Mouse (Mus musculus): ENCODE data around the gene Jmjd8. TPM values are rescaled to one million over a fixed set of nuclear protein-coding genes. Genes with fewer than 3 reads are reported as not detected.
A peak's percentile ranks its signal among the peaks of the same experiment; 100 is the strongest.

Gene Jmjd8
- total RNA-seq, 2 experiments from 2014 or later = 59.5 to 62.9 TPM

DNA sequence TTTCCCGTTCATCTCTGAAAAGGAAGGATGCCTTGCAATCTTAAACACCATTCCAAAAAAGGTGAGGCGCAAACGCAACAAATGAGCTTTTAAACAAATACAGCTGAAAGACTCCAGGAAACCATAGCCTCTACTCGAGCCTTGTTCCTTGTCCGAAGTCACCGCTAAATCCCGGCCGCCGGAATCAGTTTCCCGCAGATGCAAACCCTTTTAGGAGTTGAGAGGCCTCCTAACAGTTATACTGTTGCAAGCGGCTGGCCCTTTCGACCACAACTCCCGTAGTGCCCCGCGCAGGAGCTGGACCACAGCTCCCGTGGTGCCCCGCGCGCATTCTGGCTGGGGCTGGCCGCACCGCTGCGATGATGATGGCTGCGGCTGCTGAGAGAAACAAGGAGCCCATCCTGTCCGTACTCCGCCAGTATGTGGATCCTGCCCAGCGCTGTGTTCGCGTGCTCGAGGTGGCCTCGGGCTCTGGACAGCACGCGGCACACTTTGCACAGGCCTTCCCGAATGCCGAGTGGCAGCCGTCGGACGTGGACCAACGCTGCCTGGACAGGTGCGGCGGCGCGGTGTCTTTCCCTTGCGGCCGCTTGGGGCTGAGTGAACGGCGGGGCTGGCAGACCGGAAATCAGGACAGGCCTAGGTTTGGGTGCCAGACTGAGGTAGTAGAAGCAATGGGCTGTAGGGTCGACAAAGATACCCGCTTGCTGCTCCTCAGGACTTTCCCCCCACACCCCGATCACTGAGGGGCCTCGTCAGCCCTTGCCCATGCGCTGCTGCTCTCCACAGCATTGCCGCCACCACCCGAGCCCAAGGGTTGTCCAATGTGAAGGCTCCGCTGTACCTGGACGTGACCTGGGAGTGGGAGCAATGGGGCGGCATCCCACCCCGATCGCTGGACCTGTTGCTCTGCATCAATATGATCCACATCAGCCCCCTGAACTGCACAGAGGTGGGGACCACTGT, 46.8 kb downstream of the Jmjd8 start:
- DNase-seq (ENCODE audit: extremely low spot score in 1 of 2, low spot score in 1 of 2) = peak; percentile 80 to 83

DNA sequence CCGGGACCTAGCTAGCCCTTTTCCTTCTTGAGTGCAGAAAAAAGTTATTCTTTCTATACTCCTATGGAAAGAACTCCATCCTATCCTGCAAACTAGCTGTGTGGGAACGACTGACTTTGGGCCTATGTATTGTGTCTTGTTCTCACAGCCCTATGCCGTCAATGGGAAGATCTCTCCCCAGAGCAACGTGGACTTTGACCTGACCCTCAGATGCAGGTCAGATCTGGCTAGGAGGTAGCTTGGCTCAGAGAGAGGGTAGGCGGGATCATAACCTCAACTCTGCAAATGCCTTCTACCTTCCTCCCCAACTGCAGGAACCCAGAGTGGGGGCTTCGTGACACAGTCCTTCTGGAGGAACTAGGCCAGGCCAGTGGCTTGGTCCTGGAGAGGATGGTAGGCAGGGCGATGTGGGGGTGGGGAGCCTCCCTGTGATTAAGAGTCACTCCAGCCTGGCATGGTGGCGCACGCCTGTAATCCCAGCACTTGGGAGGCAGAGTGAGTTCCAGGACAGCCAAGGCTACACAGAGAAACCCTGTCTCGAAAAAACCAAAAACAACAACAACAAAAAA, 47.8 kb downstream of the Jmjd8 start:
- no peak for DNase-seq (ENCODE audit: extremely low spot score in 1 of 2, low spot score in 1 of 2)

- DNase-seq (ENCODE audit: extremely low spot score in 1 of 2, low spot score in 1 of 2) = no peak
Measured at GRCm38 (mm10) chr17:25877025-25877424, 48.4 kb downstream of the Jmjd8 start.

DNA sequence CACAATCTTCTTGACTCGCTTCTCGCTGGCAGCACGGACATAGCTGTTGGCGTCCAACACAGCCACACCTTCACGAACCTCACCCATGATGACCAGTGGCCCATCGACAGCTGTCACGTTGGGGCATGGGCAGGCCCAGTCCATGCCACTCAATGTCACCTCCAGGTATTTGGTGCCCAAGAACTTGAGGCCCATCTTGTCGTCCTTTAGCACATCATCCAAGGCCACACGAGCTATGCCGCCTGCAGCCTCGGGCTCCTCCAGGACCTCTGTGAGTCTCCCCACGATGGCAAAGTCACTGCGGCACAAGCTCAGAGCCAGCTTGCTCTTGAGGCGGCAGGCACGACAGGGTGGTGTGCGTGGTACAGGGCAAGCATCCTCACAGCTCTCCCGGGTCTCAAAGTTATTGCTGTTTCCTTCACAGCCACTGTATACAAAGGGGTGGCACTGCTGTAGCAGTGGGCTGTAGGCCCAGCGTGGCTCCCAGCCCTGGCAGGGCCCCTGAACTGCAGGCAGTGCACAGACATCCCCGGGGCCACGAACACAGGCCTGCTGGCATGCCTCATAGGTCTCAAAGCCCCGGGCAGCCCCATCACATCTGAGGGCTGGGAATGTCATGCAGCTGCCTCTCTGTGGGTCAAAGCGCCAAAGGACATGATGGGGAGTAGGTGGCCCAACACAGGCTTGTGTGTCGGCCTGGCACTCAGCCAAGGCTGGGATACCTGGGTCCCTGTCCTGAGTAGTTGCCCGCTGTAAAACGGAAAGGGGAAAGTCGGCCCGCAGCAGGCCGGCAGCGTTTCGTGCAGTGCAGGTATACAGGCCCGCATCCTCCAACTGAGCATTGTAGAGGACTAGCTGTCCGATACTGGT, 49.3 kb downstream of the Jmjd8 start:
- no peak for DNase-seq (ENCODE audit: extremely low spot score in 1 of 2, low spot score in 1 of 2)

DNA sequence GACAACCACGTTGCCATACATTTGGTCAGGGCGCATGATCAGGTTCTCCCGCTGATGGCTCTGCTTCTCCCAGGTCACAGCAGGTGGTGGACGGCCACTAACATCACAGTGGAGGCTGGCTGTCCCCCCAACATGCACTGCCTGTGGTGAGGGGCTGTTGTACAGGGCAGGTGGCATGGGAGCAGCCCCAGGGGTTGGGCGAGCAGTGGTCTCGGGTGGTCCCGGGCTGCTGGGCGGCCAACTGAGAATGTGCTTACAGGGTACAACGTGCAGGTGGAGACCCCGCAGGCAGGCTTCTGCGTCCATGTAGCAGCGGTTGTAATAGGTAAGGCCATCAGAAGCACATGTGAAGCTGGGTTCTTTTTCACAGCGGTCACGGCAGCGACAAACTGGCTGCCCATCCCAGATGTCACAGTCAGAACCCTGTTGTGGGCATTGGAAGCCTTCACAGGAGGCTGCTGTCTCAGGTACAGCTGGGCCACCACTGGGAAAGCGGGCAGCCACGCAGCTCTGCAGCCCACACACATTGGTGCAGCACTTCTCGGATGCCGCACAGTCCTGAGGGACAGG, 50.0 kb downstream of the Jmjd8 start:
- no peak for DNase-seq (ENCODE audit: extremely low spot score in 1 of 2, low spot score in 1 of 2)

DNA sequence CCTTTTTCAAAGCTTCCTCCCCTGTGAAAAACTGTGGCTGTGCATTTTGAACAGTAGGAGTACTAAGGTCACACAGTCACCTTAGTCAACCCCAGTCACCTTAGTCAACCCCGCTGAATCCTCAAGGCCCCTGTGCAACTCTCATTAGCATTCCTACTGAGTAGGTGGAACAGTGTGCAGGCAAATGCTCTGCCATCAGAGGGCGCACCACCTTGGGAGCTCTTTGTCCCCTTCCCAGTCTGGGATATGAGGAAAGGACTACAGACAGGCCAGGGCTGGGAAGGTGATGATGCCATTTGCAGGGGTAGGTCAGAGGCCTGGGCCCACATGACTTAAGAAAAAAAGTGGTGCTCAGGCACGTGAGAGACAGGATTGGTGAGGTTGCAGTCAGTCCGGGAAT, 50.6 kb downstream of the Jmjd8 start:
- peak in 1 of 2 experiments; percentile 61 for DNase-seq (ENCODE audit: extremely low spot score in 1 of 2, low spot score in 1 of 2)

DNA sequence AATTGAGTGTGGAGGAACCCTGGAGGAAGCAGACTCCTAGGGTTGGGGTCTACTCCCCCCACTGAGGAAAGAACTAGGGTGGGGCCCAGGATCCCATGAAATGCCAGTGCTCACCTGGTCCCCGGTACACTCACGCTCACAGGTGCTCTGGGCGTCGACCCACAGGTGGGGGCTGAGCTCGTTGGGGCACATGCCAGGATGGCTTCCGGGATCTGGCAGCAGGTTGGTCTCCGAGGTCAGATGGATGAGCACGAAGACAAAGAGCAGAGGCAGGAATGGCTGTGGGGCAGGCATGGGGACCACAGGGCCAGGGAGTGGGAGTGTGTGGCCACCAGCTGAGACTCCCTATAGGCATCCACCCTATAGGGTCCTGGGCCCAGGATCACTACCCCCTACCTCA, 51.1 kb downstream of the Jmjd8 start:
- DNase-seq (ENCODE audit: extremely low spot score in 1 of 2, low spot score in 1 of 2) = no peak

DNA sequence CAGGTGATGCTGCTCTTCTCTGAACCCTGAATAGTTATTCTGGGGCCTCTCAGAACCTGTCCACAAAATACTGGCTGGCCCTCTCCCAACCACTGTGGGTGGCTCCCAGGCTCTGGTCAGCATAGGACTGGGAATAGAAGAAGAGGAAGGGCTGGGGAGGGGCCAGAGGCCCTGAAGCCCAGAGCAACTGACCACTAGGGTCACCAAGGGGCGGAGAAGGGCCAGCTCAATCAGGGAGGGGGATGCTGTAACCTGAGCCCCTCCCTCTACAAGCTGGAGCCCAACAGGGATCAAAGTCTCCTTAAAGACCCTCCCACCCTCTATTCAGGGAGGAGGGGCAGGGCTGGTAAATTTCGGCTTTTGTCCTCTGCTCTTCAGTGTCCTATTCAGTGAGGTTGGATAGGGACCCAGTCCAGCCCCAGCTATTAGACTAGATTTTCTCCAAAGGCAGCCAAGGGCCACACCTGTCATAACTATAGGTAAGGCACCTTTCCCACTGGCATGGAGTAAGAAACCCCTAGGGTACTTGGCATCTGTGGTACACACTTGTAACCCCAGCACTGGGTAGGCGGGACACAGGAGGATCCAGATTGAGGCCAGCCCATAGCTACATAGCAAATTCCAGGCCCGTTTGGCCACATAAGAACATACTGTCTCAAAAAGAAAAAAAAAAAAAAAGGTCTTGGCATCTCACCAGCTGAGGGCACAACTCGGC, 51.7 kb downstream of the Jmjd8 start, which contains the start of gene Wfikkn1:
Gene Wfikkn1 (minus strand): TSS at position 663 of the 715 bp plus-strand sequence.
- DNase-seq (ENCODE audit: extremely low spot score in 1 of 2, low spot score in 1 of 2) = no peak

GRCm38 (mm10) chr17:25880913-25881641, 52.4 kb downstream of the Jmjd8 start:
- no peak for DNase-seq (ENCODE audit: extremely low spot score in 1 of 2, low spot score in 1 of 2)

Small RNA genes lying within 50 kb of the gene (microRNA-seq; reads per million reads assigned to microRNA genes)
- gene Mir3082 (2.4 to 2.6 reads per million in 2 experiments), gene Mir6966 (2.0 to 3.2 reads per million in 2 experiments)

Other genes starting within 250 kb of the Jmjd8 start
- gene Lmf1, start 249.8 kb upstream of the Jmjd8 start, total RNA-seq (2021) = 10 to 100 TPM; 24.9 to 34.0 TPM
- gene Gng13, start 111.7 kb upstream of the Jmjd8 start, total RNA-seq (2021) = 100 to 1,000 TPM; 108 to 125 TPM
- gene Chtf18, start 101.4 kb upstream of the Jmjd8 start, total RNA-seq (2021) = 1 to 10 TPM; 1.3 to 2.1 TPM
- gene Rpusd1, start 101.2 kb upstream of the Jmjd8 start, total RNA-seq (2021) = 10 to 100 TPM; 45.4 to 49.2 TPM
- under 1 TPM in 1 of 2 experiments, not detected in 1; 0.14 TPM for gene Mslnl, start 92.8 kb upstream of the Jmjd8 start, total RNA-seq (2021)
- gene Msln, start 74.5 kb upstream of the Jmjd8 start, total RNA-seq (2021) = 1 to 10 TPM in 1 of 2 experiments, under 1 TPM in 1; 0.71 to 1.8 TPM
- 10 to 100 TPM; 32.7 to 33.2 TPM for gene Narfl, start 55.1 kb upstream of the Jmjd8 start, total RNA-seq (2021)
- gene Haghl, start 43.2 kb upstream of the Jmjd8 start, total RNA-seq (2021) = 100 to 1,000 TPM; 112 to 126 TPM
- not detected for gene Ccdc78, start 42.3 kb upstream of the Jmjd8 start, total RNA-seq (2021)
- 10 to 100 TPM; 81.7 to 88.0 TPM for gene Fam173a, start 36.0 kb upstream of the Jmjd8 start, total RNA-seq (2021)
- gene AC134908.4, start 33.2 kb upstream of the Jmjd8 start, total RNA-seq (2021) = 1 to 10 TPM; 1.6 to 3.5 TPM
- 10 to 100 TPM; 82.7 to 89.2 TPM for gene Metrn, start 31.7 kb upstream of the Jmjd8 start, total RNA-seq (2021)
- 100 to 1,000 TPM; 637 to 657 TPM for gene Fbxl16, start 19.8 kb upstream of the Jmjd8 start, total RNA-seq (2021)
- 10 to 100 TPM; 26.5 to 27.1 TPM for gene Wdr24, start 5.2 kb upstream of the Jmjd8 start, total RNA-seq (2021)
- gene Stub1, start 4.5 kb downstream of the Jmjd8 start, total RNA-seq (2021) = 100 to 1,000 TPM; 160 to 164 TPM
- gene Rhbdl1, start 8.4 kb downstream of the Jmjd8 start, total RNA-seq (2021) = 10 to 100 TPM; 62.3 to 68.3 TPM
- gene Gm20683, start 12.9 kb downstream of the Jmjd8 start, total RNA-seq (2021) = 10 to 100 TPM; 26.0 to 28.5 TPM
- gene Rhot2, start 16.0 kb downstream of the Jmjd8 start, total RNA-seq (2021) = 100 to 1,000 TPM in 1 of 2 experiments, 10 to 100 TPM in 1; 95.2 to 107 TPM
- 10 to 100 TPM; 14.8 to 21.0 TPM for gene Wdr90, start 32.6 kb downstream of the Jmjd8 start, total RNA-seq (2021)
- 10 to 100 TPM; 22.4 to 25.3 TPM for gene Mcrip2, start 39.9 kb downstream of the Jmjd8 start, total RNA-seq (2021)
- gene Mettl26, start 46.2 kb downstream of the Jmjd8 start, total RNA-seq (2021) = 10 to 100 TPM; 39.2 to 40.1 TPM
- gene Wfikkn1, start 52.0 kb downstream of the Jmjd8 start, total RNA-seq (2021) = 1 to 10 TPM; 2.0 TPM
- gene Rab40c, start 90.9 kb downstream of the Jmjd8 start, total RNA-seq (2021) = 10 to 100 TPM; 41.0 to 52.9 TPM
- 100 to 1,000 TPM; 135 to 137 TPM for gene Pigq, start 116.1 kb downstream of the Jmjd8 start, total RNA-seq (2021)
- gene Nhlrc4, start 116.1 kb downstream of the Jmjd8 start, total RNA-seq (2021) = under 1 TPM in 1 of 2 experiments, not detected in 1; 0.52 TPM
- under 1 TPM; 0.34 to 0.47 TPM for gene A930017K11Rik, start 123.7 kb downstream of the Jmjd8 start, total RNA-seq (2021)
- gene Capn15, start 156.9 kb downstream of the Jmjd8 start, total RNA-seq (2021) = 10 to 100 TPM; 48.7 to 55.2 TPM
- 100 to 1,000 TPM in 1 of 2 experiments, 10 to 100 TPM in 1; 97.3 to 104 TPM for gene Rab11fip3, start 240.7 kb downstream of the Jmjd8 start, total RNA-seq (2021)

Measured in layer of hippocampus, postnatal 25 days (tissue).